Mouse (Mus musculus) 3T3-L1 (cell line): ENCODE results near the gene Dmgdh.

ENCODE experiments used
- DNase-seq: peaks from one replicate; pipeline ENCODE4 v3.0.0-alpha.2; 2015; ENCODE audit warnings: low read depth, low spot score

Gene Dmgdh

DNA sequence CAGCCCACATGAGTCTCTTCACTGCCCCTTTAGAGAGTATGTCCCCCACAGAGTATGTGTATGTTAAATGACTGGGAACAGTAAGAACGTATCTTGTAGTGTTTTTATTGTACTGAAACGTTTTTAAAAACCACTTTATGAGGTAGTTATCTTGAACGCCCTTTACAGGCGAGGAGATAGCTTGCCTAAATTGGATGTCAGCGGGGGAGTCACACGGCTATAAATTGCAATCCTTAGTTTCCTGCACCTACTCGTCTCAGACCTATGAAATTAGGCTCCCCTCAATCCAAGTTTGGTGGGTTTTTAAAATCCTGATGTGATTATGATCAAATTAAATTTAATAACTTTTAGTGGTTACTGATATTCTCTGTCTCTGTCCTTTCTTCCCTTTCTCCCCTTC is 98.6 kb downstream of the Dmgdh start:
- DNase-seq: no peak

DNA sequence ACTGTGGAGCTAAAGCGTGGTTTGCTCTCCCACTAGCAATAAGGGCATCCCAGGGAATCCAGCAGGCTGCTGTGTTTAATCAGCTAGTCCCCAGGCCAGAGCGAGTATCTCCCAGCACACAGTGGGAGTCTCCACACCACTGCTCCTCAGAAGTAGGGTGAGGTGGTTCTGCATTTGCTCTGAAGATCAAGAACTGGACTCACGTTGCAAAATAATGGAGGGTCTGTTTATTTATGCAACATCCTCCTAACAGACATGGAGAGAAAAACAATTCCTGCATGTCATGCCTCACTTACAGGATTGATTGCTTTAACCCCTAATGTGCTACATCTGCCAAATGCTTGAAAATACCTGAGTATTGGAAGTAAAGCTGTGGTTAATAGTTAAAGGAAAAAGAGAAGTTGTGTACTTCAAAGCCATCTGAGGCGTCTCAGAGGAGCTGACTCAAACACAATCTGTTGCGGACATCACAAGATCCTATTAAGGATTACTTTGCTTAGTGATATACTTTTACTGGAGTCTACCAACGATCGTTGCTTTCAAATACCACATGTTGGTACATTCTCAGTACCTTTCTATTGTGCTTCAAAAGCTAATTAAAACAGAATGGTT is 99.6 kb downstream of the Dmgdh start:
- DNase-seq: no peak

DNA sequence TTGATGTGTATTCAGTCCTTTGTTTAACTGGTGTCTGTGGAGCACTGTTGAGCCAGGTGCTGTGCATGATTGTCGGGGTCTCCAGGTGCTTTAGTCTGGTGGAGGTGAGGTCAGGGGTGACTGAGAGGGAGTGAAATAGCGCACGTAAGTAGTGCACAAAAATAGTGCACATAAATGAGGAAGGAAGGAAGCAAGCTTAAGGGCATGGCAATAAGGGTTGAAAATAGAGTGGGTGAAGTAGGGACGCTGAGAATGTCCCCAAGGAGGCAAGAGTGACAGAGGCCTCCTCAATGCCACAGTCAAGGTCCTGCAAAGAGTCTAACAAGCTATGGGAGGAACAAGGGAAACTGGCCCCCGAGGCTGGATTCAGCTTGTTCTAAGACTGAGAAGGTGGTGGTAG is 108.6 kb downstream of the Dmgdh start:
- DNase-seq: no peak

DNA sequence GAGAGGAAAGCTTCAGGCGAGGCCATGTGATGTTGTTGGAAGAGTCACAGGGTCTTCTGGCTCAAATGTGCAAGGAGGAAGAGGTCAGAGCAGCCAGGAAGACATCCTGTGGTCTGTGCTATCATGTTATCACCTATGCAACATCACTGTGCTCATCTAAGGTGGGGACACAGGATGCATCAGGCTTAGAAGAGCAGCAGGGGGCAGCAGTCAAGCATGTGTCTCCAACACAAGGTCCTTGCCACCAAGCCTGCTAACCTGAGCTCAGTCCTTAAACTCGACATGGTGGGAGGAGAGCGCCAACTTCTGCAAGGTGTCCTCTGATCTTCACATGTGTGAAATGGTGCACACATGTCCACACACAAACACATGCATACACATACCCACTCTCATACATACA is 111.1 kb downstream of the Dmgdh start:
- no peak for DNase-seq

DNA sequence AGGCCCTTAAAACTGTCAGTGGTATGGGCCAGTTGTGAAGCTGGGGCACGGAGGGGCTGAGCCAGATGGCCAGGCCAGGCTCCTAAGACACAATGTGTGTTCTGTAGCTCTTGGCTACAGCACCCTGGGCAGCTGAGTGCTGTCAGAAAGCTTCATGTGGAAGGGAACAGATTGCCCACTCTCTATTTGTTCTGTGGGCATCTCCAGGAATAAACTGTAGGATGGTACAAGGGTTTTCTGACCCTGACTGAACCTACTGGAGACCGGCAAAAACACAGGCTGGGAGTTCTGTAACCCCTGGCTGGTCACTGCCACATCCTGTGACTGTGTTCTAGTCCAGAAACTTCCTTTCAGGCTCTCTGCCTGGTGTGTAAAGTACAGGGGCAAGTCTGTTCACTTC is 111.8 kb downstream of the Dmgdh start:
- no peak for DNase-seq

DNA sequence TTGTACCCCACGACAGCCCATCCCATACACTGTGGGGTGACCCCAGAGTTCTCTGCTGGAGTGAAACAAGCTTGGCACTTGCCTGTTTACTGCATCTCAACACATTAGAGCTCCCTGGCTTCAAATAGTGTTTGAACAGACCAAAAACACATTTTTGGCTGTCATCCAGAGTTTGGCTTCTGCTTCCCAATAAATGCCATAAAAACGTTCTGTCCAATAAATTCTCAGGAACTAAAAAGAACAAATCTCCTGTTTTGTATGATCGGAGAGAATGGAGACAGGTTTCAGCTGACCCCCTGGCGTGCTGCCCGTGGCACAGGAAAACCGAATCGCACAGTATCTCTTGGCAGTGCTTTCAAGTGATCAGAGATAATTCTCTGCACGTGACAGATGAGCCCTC is 113.4 kb downstream of the Dmgdh start:
- DNase-seq: no peak

DNA sequence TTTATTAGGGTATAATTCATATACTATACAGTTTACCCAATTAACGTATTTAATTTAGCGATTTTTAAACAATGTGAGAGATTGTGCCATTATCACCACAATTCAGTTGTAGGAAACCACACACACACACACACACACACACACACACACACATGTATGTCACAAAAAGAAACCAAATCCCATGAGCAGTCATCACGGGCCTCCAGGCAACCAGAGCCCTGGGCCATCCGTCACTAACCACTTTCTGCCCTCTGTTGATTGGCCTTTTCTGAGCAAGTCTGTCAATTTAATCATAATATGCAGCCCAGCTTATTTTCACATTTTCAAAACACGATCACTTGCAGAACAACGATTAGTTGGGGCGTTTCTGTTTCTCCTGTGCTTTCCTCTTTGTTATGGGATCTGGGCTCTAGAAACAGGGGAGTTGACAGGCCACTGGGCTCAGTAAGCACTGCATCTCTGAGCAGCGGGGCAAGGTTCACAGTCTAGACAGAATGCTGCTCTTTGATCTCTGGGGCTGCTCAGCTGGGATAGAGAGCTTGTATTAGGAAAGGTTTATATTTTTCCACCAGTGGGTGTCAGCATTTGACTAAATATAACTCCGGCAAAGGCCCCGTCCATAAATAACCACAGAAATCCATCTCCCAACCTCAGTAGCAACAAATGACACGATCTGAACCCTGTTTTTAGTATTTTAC is 118.9 kb downstream of the Dmgdh start:
- DNase-seq: peak; percentile 80

DNA sequence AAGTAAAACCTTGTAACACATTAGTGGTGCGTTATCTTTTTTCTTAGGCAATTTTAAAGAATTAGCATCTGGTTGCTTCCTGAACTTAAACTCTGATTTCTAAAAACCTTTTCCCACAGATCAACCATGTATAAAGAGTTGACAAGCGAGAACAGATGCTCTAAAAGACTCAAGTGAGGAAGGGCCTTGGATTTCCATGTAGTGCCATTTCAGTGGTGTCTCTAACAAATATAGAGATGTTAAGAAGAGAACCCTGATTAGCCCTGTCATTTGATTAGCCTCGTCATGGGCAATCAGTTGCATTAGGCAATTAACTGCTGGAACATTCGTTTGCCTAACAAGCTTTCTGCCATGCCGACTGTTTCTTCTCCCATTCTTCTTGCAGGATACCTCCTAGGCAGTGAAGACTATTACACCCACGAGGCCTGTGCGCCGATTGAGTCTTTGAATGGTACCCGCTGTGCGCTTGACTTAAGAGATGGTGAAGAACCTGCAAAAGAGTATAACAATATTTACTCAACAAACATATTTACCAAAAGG is 119.5 kb downstream of the Dmgdh start:
- DNase-seq: no peak

DNA sequence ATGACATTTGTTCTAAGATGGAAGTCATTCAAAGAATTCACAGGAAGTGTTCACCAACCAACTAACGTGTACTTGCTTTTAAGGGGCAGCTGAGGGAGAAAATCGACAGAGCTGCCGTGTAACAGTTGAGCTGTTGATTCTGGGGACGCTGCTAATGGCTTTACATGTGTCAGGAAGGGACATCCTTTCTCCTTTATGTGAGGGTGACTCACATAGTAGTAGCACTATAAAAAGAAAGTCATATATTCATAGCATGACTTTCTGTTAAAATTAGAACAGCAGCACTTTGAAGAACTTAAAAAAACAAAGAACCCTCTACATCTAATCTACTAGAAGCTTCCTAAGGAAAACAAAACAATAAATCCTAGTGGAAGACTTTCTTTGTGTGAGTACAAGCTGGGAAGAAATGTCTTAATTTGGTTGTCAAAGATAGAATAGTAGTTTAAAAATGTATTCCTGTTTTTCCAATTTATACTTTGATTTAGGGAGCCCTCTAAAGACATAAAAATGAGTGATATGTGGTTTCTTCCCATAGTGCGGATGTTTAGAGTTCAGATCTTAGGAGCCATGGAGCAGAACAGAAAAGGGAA is 122.9 kb downstream of the Dmgdh start:
- DNase-seq: no peak
